Mouse (Mus musculus): ENCODE data around the gene Ptges2.
"Not testable (repeated sequence)": the region's sequence is repeated elsewhere in the genome, so short reads cannot be mapped to it uniquely, and the experiment has no call there.

Ptges2 gene

GRCm38 (mm10) chr2:32395484-32395945 lies at the start of gene Ptges2:
TSS of gene Ptges2 (plus strand) at chr2:32395896.
- peak; percentile 84 to 92 for DNase-seq (ENCODE audit: low read depth in 2 of 2, low spot score in 2 of 2)

GRCm38 (mm10) chr2:32347019-32347418 lies 48.7 kb upstream of the Ptges2 start:
- no peak for DNase-seq (ENCODE audit: low read depth in 2 of 2, low spot score in 2 of 2)

GRCm38 (mm10) chr2:32348311-32348710 lies 47.4 kb upstream of the Ptges2 start:
- no peak for DNase-seq (ENCODE audit: low read depth in 2 of 2, low spot score in 2 of 2)

DNA sequence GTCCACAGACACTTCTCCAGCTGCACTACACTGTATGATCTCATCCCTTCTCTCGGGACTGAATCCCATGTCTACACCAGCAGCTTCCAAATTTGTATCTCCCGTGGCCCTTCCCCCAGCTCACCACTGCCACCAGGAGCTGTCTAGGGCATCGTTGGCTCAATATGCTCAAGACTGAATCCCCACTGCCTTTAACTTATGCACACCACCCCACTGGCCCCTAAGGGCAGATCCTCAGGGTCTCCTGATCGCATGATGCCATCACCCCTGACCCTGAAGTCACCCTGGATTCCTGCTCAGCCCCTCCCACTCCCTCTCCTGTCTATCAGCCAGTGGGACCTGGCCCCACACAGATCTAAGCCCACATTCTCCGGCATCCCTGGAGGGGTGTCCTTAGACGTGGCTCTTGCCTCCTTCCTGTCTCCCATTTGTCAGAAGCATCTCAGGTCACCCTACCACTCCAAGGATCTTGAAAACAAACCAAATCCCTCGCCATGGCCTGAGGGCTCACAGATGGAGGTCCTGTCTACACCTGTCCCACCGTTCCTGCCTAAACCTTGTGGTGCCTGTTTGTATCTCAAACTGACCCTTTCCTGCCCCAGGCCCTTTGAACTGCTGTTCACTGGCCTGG lies 46.0 kb upstream of the Ptges2 start:
- DNase-seq (ENCODE audit: low read depth in 2 of 2, low spot score in 2 of 2), result no peak

DNA sequence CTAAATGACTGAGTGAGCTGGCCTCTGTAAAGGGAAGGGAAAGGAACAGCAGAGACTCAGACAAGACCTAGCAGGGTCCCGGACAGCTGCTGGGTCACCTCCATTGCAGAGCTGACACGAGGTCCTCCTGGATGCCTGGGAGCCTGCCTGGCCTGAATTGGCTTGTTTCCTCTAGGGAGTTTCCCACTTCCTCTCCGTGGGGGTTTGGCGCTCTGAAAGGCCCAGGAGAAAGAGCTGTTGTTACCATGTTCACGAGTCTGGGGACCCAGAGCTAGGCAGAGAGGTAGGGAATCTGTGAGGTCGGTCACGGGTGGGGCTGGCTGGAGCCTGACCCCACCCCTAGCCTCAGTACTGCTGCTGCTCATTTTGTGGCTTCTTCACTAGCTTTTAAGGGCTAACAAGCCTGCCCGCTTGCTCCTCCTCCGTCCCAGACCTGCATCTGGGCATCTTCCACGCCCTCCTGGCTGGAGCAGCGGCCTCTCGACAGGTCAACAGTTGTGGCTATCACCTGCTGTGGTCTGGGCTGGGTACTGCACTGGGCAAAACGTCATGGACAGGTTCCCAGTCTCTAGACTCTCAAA lies 45.1 kb upstream of the Ptges2 start:
- no peak for DNase-seq (ENCODE audit: low read depth in 2 of 2, low spot score in 2 of 2)

GRCm38 (mm10) chr2:32351471-32351961 lies 44.2 kb upstream of the Ptges2 start:
- no peak for DNase-seq (ENCODE audit: low read depth in 2 of 2, low spot score in 2 of 2)

DNA sequence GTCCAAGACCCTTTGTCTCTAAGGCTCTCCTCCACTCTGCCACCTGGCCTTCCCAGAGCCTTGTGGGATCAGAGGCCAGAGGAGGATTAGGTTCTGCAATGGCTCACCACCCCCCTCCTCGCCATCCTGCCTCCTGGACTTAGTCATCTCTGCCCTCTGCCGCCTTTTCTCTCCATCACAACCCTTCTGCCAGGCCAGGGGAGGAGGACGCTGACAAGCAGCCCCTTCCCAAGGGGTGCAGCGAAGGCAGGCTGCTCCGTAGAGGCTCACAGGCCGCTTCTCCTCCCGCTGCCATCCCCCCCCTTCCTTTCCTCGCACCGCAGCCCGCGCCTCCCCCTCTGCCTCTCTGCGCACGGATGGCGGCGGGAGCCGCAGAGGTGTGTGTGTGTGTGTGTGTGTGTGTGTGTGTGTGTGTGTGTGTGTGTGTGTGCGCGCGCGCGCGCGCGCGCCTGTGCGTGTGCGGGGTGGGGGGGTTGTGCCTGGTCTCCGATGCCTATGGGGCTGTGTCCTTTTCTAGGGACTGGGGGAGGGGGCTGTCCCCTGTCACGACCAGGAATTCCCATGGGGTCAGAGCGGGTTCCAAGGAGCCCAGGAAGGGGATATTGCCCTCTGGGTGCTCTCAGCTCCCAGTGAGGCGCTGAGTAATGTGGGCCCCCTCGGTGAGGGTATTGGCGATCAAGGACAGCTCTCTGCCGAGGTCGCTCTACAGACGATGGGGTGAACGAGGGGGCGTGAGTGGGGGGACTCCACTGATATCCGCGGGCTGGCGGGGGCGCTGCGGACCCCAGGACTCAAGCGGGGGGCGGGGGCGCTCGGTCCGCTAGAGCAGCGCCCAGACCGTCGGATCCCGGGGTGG lies 43.3 kb upstream of the Ptges2 start, which contains the start of gene Ciz1:
Gene Ciz1, plus strand, starts transcription at position 177 of the 856 bp plus-strand sequence.
- peak in 1 of 2 experiments; percentile 35 for DNase-seq (ENCODE audit: low read depth in 2 of 2, low spot score in 2 of 2)

DNA sequence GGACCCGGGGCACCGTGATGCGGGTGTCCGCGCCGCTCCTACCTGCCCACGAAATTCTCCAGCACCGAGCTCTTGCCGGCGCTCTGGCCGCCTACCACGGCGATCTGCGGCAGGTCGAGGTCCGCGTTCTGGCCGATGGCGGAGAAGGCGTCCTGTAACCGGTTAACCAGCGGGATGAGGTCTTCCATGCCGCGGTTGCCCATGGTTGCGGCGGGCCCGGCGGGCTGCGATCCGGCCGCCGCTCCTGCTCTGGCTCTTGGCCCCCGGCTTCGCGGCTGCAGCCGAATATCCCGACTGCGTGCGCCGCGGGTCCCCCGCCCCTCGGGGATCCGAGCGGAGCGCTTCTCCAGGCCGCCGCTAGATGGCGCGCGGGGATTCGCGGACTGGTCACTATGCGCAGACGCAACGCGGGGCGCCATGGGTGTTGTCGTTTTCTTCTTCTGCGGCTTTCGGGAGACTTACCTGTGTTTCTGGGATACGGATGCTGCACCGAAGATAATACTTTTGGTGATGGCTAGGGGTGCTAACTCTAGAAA lies 42.6 kb upstream of the Ptges2 start, which contains the start of gene Dnm1:
Gene Dnm1, minus strand, starts transcription at position 332 of the 536 bp plus-strand sequence.
- DNase-seq (ENCODE audit: low read depth in 2 of 2, low spot score in 2 of 2), result peak; percentile 82 to 86

- DNase-seq (ENCODE audit: low read depth in 2 of 2, low spot score in 2 of 2), result no peak
Observed at GRCm38 (mm10) chr2:32353836-32354235, 41.9 kb upstream of the Ptges2 start.

- DNase-seq (ENCODE audit: low read depth in 2 of 2, low spot score in 2 of 2), result no peak
Observed at GRCm38 (mm10) chr2:32354336-32354895, 41.3 kb upstream of the Ptges2 start.

GRCm38 (mm10) chr2:32356216-32356615 lies 39.5 kb upstream of the Ptges2 start:
- no peak for DNase-seq (ENCODE audit: low read depth in 2 of 2, low spot score in 2 of 2)

GRCm38 (mm10) chr2:32357710-32358109 lies 38.0 kb upstream of the Ptges2 start:
- DNase-seq (ENCODE audit: low read depth in 2 of 2, low spot score in 2 of 2), result no peak

GRCm38 (mm10) chr2:32358381-32358780 lies 37.3 kb upstream of the Ptges2 start:
- DNase-seq (ENCODE audit: low read depth in 2 of 2, low spot score in 2 of 2), result no peak

DNA sequence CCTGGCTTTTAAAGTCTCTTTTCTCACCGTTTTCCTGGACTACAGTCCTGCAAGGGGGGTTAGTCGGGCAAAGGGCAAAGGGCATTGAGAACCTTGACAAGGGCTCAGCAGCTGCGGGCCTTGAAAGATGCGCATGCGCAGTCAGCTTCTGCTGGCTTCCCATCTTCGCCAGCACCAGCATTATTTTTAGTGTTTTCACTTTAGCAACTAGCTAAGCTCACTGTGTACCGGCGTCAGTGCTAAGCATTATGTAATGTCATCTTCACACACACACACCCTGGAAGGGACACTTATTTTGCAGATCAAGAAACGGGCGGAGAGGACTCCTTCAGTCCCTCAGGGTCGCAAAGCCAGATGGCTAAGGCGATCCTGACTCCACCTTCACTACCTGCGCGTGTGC lies 35.0 kb upstream of the Ptges2 start:
- DNase-seq (ENCODE audit: low read depth in 2 of 2, low spot score in 2 of 2), result peak; percentile 28 to 41

DNA sequence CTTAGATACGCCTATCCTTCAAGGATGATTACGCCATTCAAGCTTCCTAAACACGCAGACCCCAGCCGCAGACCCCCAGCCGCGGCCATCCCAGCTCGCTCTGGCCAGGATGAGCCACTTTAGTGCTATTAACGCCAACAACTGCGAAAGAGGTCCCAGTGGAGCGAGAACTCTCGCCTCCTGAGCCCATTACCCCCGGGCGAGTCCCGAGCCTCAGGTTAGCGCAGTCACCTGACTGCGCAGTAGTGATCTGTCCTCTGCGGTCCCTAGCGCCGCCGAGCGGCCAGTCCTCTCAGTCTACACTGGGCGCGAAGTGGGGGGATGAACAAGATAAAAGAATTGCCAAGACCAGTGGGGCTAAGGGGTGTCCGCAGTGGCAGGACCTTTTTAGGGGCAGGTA lies 34.3 kb upstream of the Ptges2 start:
- peak; percentile 23 to 45 for DNase-seq (ENCODE audit: low read depth in 2 of 2, low spot score in 2 of 2)

DNA sequence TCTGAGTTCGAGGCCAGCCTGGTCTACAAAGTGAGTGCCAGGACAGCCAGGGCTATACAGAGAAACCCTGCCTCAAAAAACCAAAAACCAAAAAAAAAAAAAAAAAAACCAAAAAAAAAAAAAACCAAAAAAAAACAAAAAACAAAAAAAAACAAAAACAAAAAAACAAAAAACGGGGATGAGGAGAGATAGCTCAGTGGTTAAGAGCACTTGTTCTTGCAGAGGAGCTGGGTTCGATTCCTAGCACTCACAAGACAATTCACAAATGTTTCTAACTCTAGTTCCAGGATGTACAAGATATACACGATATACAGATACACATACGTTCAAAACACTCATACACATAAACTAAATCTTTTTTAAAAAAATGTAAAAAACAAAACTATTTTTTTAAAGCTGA lies 33.4 kb upstream of the Ptges2 start:
- not testable (repeated sequence) for DNase-seq (ENCODE audit: low read depth in 2 of 2, low spot score in 2 of 2)

- peak; percentile 79 to 80 for DNase-seq (ENCODE audit: low read depth in 2 of 2, low spot score in 2 of 2)
Observed at GRCm38 (mm10) chr2:32362817-32363340, 32.8 kb upstream of the Ptges2 start.

- DNase-seq (ENCODE audit: low read depth in 2 of 2, low spot score in 2 of 2), result no peak
Observed at GRCm38 (mm10) chr2:32363376-32364106, 32.2 kb upstream of the Ptges2 start.

DNA sequence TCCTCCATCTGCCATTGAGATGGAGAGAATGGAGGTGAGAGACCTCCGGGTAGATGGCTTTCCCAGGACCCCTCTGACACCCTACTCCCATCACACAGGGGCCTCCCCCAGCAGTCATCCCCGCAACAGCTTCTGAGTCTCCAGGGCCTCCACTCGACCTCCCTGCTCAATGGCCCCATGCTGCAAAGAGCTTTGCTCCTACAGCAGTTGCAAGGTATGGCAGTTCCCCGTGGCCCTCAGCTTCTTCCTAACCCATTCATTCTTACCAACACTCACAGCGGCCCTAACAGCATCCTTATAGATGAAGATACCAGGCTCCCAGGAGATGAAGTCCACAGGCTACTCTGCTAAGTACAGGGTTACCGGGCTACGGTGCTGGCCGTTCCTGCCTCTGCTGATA lies 31.6 kb upstream of the Ptges2 start:
- no peak for DNase-seq (ENCODE audit: low read depth in 2 of 2, low spot score in 2 of 2)

- no peak for DNase-seq (ENCODE audit: low read depth in 2 of 2, low spot score in 2 of 2)
Observed at GRCm38 (mm10) chr2:32367315-32367714, 28.4 kb upstream of the Ptges2 start.
